Mouse (Mus musculus): ENCODE data around the gene Trabd.

DNA sequence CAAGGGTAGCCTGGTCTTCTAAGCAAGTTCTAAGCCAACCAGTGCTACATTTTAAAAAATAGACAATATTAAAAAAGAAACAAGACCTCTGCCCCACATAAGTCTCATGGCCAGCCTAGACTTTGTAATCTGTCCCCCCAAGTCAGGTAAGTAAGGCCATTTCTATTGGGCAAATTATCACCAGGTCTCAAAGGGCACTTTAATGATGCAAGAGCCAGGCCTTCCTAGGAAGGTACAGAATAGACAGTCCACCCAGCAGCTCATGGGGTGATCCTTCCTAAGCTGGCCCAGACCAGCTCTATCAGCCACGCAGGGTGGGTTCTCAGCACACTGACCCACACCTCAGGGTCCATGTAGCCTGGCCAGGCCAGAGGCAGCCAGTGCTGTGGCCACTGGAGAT is 9.0 kb downstream of the Trabd start:
- TF ChIP-seq POLR2A (IDR thresholded peaks at IDR 0.05; ENCODE audit: insufficient read depth, low read depth, low read length), result no peak
- TF ChIP-seq EP300 (IDR thresholded peaks at IDR 0.05; ENCODE audit: insufficient read depth, low read depth, low read length), result no peak

Data from heart, adult 2 months (tissue).